Mouse (Mus musculus) stomach, postnatal 0 days (tissue): ENCODE measurements around the gene Xdh. TPM values are rescaled to one million over a fixed set of nuclear protein-coding genes. Genes with fewer than 3 reads are reported as not detected.
A peak's percentile ranks its signal among the peaks of the same experiment; 100 is the strongest.

Experiments
- ATAC-seq: fragments of 200-750 bp; cut with Nextera tagmentation; 2 replicates; pipeline ENCODE4 v1.8.0; 2017; ENCODE audit not compliant: low FRiP score, low TSS enrichment
- DNase-seq: peaks from one replicate; pipeline ENCODE4 v3.0.0-alpha.2; 2016; ENCODE audit warnings: low spot score
- H3K27ac ChIP-seq: fragments of 300-500 bp; sonication (generic); replicated peaks from 2 replicates; pipeline ENCODE4 v1.5.1; 2014; ENCODE audit warnings: mild to moderate bottlenecking, control low read depth
- H3K27me3 ChIP-seq: fragments of 300-500 bp; sonication (generic); 2 replicates; pipeline ENCODE4 v1.6.1; 2014; ENCODE audit warnings: low read length; ENCODE audit not compliant: control insufficient read depth, insufficient read depth
- H3K36me3 ChIP-seq: fragments of 300-500 bp; sonication (generic); 2 replicates; pipeline ENCODE4 v1.6.1; 2014; ENCODE audit warnings: low read length, mixed read lengths; ENCODE audit not compliant: control insufficient read depth, insufficient read depth
- H3K4me1 ChIP-seq: fragments of 300-500 bp; sonication (generic); replicated peaks from 2 replicates; pipeline ENCODE4 v1.6.1; 2014; ENCODE audit warnings: antibody characterized with exemption; ENCODE audit not compliant: control insufficient read depth, insufficient read depth
- H3K4me2 ChIP-seq: fragments of 300-500 bp; sonication (generic); replicated peaks from 2 replicates; pipeline ENCODE4 v1.6.1; 2014; ENCODE audit warnings: low read depth, mild to moderate bottlenecking, control low read depth, moderate library complexity
- H3K4me3 ChIP-seq: fragments of 300-500 bp; sonication (generic); 2 replicates; pipeline ENCODE4 v1.5.1; 2014; ENCODE audit warnings: low read depth, low read length, control low read depth
- H3K9ac ChIP-seq: fragments of 300-500 bp; sonication (generic); 2 replicates; pipeline ENCODE4 v1.6.1; 2014; ENCODE audit warnings: mild to moderate bottlenecking, low read length, control low read depth, mixed read lengths
- H3K9me3 ChIP-seq: fragments of 300-500 bp; sonication (generic); 2 replicates; pipeline ENCODE4 v1.6.1; 2016; ENCODE audit warnings: low read length; ENCODE audit not compliant: control insufficient read depth
- CTCF ChIP-seq: IDR thresholded peaks from 2 replicates; pipeline ENCODE4 v1.5.1; 2016; ENCODE audit warnings: antibody characterized with exemption, low read depth, mild to moderate bottlenecking, moderate library complexity
- EP300 ChIP-seq: optimal IDR thresholded peaks from 2 replicates; pipeline ENCODE3; 2016; ENCODE audit warnings: antibody characterized with exemption
- WGBS: fragments of 180-500 bp; shearing (Covaris S2); extraction: QIAGEN DNeasy Blood & Tissue Kit; methylation state at CpG from one replicate; pipeline ENCODE4 v1.1.7; 2014; 5-methylcytosine and 5-hydroxymethylcytosine counted together
- polyA plus RNA-seq: library from polyadenylated mRNA; unstranded; fragments of >200 nt; fragmentation: Nextera tagmentation; extraction: Ambion mirVana; gene quantifications from 2 replicates; pipeline ENCODE4 v1.2.1, GENCODE M21; 2015

The Xdh gene
- 16.4 and 18.4 TPM in 2 replicates for polyA plus RNA-seq

DNA sequence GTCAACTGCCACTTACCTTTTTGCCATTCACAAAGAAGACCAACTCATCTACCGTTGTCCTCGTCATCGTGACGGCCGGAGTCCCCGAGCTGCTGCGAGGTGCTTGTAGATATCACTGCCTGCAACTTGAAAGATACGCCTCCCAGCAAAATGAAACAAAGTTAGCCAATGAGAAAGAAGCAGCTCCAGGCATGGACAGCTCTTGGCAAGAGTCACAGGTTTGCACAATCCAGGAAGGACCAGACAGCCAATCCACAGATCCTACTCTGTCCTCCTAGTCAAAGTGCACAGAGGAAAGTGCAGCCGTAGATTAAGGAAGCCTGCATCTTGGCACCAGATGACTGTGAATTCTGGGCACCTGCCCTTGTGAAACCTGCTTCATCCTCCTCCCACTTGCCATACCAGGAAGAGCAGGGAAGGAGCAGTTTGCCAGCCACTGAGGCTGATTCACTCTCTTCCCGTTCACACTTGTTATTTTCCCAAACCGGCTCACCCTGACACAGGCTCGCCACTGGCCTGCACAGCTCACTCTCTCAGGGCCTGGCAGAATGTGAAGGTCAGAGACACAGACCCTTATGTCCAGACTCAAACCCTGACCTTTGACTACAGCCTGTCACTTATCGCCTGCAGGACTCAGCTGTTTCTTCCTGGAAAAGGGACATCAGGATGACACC is at the start of gene Xdh:
TSS of gene Xdh (minus strand) at position 135 of the 674 bp plus-strand sequence.
- 49% methylated on average over 13 of the region's 13 CpGs for WGBS

GRCm38 (mm10) chr17:73995907-73996645 is 46.1 kb upstream of the Xdh start:
- DNase-seq = no peak
- ATAC-seq = no peak
- Histone ChIP-seq H3K4me3 (no peak overlapping the region), H3K4me2 (no peak overlapping the region), H3K36me3 (no peaks in the 10 kb centered on the region), H3K9ac (no peak overlapping the region), H3K4me1 (no peaks in the 10 kb centered on the region), H3K27me3 (no peaks in the 10 kb centered on the region), H3K9me3 (no peaks in the 10 kb centered on the region), H3K27ac (no peak overlapping the region)
- no peak for TF ChIP-seq EP300
- no peak for TF ChIP-seq CTCF
- WGBS = 87% methylated on average over 13 of the region's 13 CpGs

More for the DNA sequence above, at the start of gene Xdh:
- Histone ChIP-seq H3K9ac (no peak within 1 kb of the TSS; the same call in 1 of the 2 replicates), H3K36me3 (no peaks in the 10 kb centered on the region), H3K4me3 (peak within 1 kb of the TSS; percentile 34), H3K4me2 (peak within 1 kb of the TSS; percentile 44), H3K9me3 (no peaks in the 10 kb centered on the region), H3K4me1 (no peaks in the 10 kb centered on the region), H3K27ac (peak within 1 kb of the TSS; percentile 78), H3K27me3 (no peaks in the 10 kb centered on the region)
- TF ChIP-seq EP300 (no peak), CTCF (no peak)
- DNase-seq (peak; percentile 50), ATAC-seq (peak; percentile 93)

DNA sequence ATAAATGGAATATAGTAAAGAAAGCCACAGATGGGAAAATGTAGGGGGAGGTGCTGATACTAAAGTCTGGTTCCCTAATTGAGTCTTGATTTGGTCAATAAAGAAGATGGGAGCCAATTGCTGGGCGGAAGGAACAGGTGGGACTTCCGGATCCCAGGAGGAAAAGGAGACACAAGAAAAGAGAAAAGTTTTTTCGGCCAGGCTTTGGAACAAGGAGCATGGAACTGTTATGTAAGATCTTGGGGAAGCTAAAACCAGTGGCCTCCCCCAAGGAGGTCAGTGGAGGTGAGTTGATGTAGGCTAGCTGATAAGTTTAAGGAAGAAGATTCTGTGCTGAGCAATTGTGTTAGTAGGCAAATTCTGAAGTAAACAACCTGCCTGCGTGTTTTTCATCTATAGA is 41.3 kb upstream of the Xdh start:
- 90% methylated on average over 4 of the region's 4 CpGs for WGBS
- H3K9ac ChIP-seq = no peak overlapping the region
- no peaks in the 10 kb centered on the region for H3K27me3 ChIP-seq
- no peaks in the 10 kb centered on the region for H3K9me3 ChIP-seq
- no peaks in the 10 kb centered on the region for H3K4me1 ChIP-seq
- H3K36me3 ChIP-seq = no peaks in the 10 kb centered on the region
- DNase-seq = no peak
- no peak overlapping the region for H3K4me3 ChIP-seq
- no peak for ATAC-seq
- no peak overlapping the region for H3K27ac ChIP-seq
- no peak overlapping the region for H3K4me2 ChIP-seq
- TF ChIP-seq CTCF = no peak
- no peak for TF ChIP-seq EP300

- Histone ChIP-seq H3K4me3 (no peak overlapping the region), H3K27me3 (no peaks in the 10 kb centered on the region), H3K4me2 (no peak overlapping the region), H3K9me3 (no peaks in the 10 kb centered on the region), H3K36me3 (no peaks in the 10 kb centered on the region), H3K9ac (no peak overlapping the region), H3K27ac (no peak overlapping the region), H3K4me1 (no peaks in the 10 kb centered on the region)
- TF ChIP-seq EP300 (no peak), CTCF (no peak)
- 85% methylated on average over 2 of the region's 2 CpGs for WGBS
- ATAC-seq (no peak), DNase-seq (no peak)
Observed at GRCm38 (mm10) chr17:73986571-73986970, 36.6 kb upstream of the Xdh start.

DNA sequence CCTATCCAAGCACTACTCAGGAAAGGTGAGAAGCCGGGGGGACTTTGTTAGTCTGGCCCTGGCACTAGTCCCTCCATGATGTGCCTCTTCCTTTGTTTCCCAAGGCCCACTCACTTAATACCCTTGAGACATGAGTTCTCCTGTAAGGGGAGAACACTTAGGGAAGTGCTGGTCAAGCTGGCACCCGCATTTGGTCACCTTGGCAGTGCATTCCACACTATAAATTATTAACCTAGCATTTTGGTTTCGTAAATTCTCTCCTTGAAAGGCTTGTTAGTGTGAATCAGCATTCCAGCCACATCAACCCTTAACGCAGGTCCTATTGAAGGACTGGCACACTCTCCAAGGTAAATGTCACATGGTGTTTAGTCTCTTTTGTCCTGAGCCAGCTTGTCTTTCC is 35.9 kb upstream of the Xdh start:
- Histone ChIP-seq H3K4me2 (no peak overlapping the region), H3K27ac (no peak overlapping the region), H3K9ac (no peak overlapping the region), H3K4me1 (no peaks in the 10 kb centered on the region), H3K27me3 (no peaks in the 10 kb centered on the region), H3K36me3 (no peaks in the 10 kb centered on the region), H3K4me3 (no peak overlapping the region), H3K9me3 (no peaks in the 10 kb centered on the region)
- WGBS = 75% methylated on average over 4 of the region's 4 CpGs
- no peak for ATAC-seq
- DNase-seq = no peak
- TF ChIP-seq CTCF (no peak), EP300 (no peak)

DNA sequence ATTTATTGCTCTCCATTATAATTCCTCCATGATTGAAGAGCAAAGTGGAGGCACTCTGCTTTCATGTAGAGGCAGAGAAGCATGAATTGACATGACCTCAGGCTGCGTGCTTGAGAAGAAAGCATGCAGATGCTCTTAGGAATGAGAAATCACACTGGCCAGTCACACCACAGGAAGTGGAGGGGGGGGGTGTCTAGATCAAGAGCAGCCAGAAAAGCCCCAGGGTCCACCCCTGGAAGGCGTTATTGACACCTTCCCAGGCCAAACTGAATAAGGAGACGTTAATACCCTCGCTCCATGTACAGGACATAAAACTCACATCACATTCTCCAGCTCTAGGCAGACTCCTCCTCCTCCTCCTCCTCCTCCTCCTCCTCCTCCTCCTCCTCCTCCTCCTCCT is 34.5 kb upstream of the Xdh start:
- H3K36me3 ChIP-seq = no peaks in the 10 kb centered on the region
- H3K4me3 ChIP-seq = no peak overlapping the region
- no peaks in the 10 kb centered on the region for H3K9me3 ChIP-seq
- ATAC-seq = no peak
- WGBS = 16% methylated on average over 4 of the region's 4 CpGs
- H3K27me3 ChIP-seq = no peaks in the 10 kb centered on the region
- no peaks in the 10 kb centered on the region for H3K4me1 ChIP-seq
- TF ChIP-seq EP300 = no peak
- TF ChIP-seq CTCF = no peak
- H3K4me2 ChIP-seq = no peak overlapping the region
- H3K27ac ChIP-seq = no peak overlapping the region
- no peak for DNase-seq
- no peak overlapping the region for H3K9ac ChIP-seq
